Mouse (Mus musculus) layer of hippocampus, adult 9-10 months (tissue): ENCODE measurements around the gene Hyal2.
"Not testable (repeated sequence)": the region's sequence is repeated elsewhere in the genome, so short reads cannot be mapped to it uniquely, and the experiment has no call there.

Source experiments
- DNase-seq: peaks from one replicate; pipeline ENCODE4 v3.0.0; 2022; ENCODE audit warnings: low spot score

Gene Hyal2

GRCm38 (mm10) chr9:107570016-107570415 lies 2.3 kb downstream of the Hyal2 start:
- no peak for DNase-seq

GRCm38 (mm10) chr9:107570845-107571244 lies 3.1 kb downstream of the Hyal2 start:
- no peak for DNase-seq

GRCm38 (mm10) chr9:107571534-107572326 lies 4.0 kb downstream of the Hyal2 start:
- no peak for DNase-seq

- DNase-seq, result no peak
These were observed 4.5 kb downstream of the Hyal2 start for GRCm38 (mm10) chr9:107572327-107572662.

GRCm38 (mm10) chr9:107573774-107574173 lies 6.0 kb downstream of the Hyal2 start:
- not testable (repeated sequence) for DNase-seq

GRCm38 (mm10) chr9:107575579-107576356 lies 8.0 kb downstream of the Hyal2 start:
- DNase-seq, result no peak

- DNase-seq, result no peak
These were observed 8.8 kb downstream of the Hyal2 start, which contains the start of gene Hyal1 for GRCm38 (mm10) chr9:107576357-107577107. Gene Hyal1 (plus strand): TSS chr9:107576927.

GRCm38 (mm10) chr9:107577871-107578270 lies 10.1 kb downstream of the Hyal2 start:
- DNase-seq, result no peak

GRCm38 (mm10) chr9:107578587-107578986 lies 10.8 kb downstream of the Hyal2 start, which contains the start of gene Naa80:
Gene Naa80 (plus strand): TSS chr9:107578887.
- no peak for DNase-seq

- DNase-seq, result no peak
These were observed 11.5 kb downstream of the Hyal2 start for GRCm38 (mm10) chr9:107579023-107579900.

- DNase-seq, result peak; percentile 82
These were observed 13.0 kb downstream of the Hyal2 start, which contains the start of gene Hyal3 for GRCm38 (mm10) chr9:107580501-107581317. Gene Hyal3 (plus strand): TSS chr9:107580818.

- DNase-seq, result no peak
These were observed 13.8 kb downstream of the Hyal2 start for GRCm38 (mm10) chr9:107581584-107581983.

GRCm38 (mm10) chr9:107582509-107583062 lies 14.8 kb downstream of the Hyal2 start:
- DNase-seq, result no peak

- DNase-seq, result no peak
These were observed 15.4 kb downstream of the Hyal2 start for GRCm38 (mm10) chr9:107583174-107583573.

- DNase-seq, result no peak
These were observed 18.8 kb downstream of the Hyal2 start for GRCm38 (mm10) chr9:107586504-107586903.

- DNase-seq, result peak; percentile 97
These were observed 19.5 kb downstream of the Hyal2 start, which contains the start of gene Ifrd2 for GRCm38 (mm10) chr9:107586974-107587832. Gene Ifrd2 (plus strand): TSS chr9:107587642.

- no peak for DNase-seq
These were observed 20.3 kb downstream of the Hyal2 start for GRCm38 (mm10) chr9:107587833-107588639.
